Mouse (Mus musculus) spleen, embryonic (tissue): Measurements from ENCODE around the gene Cideb.

ENCODE experiments used
- CTCF ChIA-PET: fragments of 350-600 bp; sonication (Branson Sonifier 250); formaldehyde crosslinking; loops from one replicate; lab custom pipeline; 2022; lab: Charles Lee

The Cideb gene

DNA sequence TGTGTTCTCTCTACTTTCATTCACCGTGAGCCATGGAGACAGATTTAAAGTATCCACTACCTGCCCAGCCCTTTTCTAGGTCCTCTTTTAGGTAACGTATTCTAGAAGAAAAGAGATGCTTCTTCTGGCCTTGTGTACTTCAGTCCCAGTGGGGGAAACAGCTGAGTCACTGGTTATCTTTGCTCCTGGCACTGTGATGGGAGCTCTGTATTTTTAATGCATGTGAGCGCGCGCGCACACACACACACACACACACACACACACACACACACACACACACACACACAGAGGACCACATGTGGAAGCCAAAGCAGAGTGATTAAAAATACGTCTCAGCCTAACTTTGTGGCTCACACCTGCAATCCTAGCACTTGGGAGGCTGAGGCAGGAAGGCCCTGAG lies 34.8 kb downstream of the Cideb start:
- CTCF ChIA-PET = interaction anchor here (0.8 to 1.0 kb wide), 2 partner anchors 20 to 50 kb away, joined by 3 to 4 read pairs; no protein-coding TSS in a partner anchor

DNA sequence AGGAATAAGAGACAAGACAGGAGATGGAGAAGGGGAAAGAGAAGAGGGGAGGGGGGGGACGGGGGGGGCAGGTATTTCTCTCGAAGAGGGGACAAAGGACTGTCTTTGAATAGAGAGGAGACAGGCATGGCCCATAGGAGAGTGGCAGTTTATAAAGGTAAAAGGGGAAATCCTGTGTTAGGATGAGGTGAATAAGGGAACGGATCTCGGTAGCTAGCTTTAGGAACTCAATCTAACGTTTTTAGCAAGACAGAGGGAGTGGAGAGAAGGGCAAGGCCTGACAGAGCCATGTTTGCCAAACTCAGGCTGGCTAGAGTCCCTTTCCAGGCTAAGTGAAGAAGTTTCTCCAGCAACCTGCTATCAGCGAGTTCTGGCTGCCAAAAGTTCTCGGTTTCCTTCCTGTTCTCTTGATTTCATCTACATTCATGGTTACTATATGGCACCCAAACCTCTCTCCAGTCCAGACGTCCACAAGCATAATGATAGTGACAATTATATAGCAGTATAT lies 35.8 kb downstream of the Cideb start:
- CTCF ChIA-PET = interaction anchor here (0.6 kb wide), 1 partner anchor 53 kb away, joined by 3 read pairs; no protein-coding TSS in a partner anchor

DNA sequence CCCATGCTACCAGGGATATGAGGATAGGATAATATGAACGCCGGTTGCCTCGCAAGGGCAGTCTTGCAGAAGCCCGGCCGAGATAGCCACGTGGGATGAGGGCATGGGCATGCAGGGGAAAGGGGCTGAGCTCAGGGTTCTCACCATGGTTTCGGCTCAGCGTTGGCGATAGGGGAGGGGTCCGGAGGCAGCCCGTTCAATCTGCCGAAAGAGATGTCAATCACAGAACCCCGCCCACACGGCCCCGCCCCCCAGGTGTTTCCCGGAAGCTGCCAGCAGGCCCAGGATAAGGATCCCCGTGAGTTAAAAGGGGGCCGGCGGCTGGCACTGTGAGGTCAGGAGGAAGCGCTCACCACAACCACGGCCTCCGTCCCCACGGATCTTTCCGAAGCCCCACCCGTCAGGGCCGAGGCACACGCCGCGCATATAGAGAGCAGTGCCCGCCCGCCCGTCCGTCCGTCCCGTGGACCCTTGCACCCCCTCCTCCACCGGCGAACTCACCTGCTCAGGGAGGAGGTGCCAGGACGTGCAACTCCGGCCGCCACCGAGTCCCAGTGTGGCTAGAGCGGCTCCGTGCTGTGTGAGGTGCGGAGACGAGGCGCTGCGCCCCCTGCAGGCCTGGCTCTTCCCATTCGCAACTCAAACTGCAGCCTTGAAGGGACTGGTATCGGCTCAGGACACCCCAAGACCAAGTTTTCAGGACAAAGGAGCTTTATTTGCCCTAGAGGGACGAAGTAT lies 36.4 kb downstream of the Cideb start, which contains the start of gene Rabggta:
Gene Rabggta (minus strand): TSS at position 564 of the 738 bp plus-strand sequence.
- CTCF ChIA-PET = no interaction called here

DNA sequence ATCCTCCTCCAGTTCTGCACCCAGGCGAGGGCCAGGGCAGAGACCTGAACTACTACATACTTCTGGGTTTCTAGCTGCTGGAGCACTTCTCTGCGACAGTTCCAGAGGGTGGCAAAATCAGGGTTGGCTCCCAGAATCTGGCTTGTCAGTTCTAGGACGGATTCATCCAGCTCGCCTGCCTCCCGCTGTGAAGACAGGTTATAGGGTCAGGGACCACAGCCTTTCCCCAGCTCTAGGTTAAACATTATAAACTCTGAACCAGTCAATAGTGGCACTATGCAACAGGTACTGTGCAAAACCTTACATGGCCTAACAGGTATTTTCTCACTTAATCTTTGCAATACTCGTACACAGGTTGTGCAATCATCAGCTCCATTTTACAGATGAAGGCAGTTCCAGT lies 37.2 kb downstream of the Cideb start:
- CTCF ChIA-PET = interaction anchor here (0.6 kb wide), 1 partner anchor 9 kb away, joined by 3 read pairs; no protein-coding TSS in a partner anchor

DNA sequence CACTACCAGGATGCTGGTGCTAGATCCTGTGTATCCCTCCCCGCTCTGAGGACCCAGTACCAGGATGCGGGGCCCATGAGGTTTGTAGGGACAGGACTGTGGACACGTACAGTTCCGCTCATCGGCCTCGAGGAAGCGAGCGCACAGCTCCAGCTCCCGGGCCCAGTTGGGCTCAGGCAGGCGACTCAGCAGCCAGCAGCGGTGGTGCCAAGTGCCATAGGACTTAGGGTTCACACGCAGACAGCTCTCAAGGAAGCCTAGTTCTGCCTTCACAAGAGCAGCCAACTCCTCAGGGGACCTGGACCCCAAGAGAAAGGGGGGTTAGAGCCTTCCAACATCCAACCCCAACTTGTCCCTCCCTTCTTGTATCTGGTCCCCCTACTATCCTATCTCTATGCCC lies 37.6 kb downstream of the Cideb start:
- CTCF ChIA-PET = interaction anchor here (0.6 kb wide), 1 partner anchor 10 kb away, joined by 3 read pairs; no protein-coding TSS in a partner anchor

DNA sequence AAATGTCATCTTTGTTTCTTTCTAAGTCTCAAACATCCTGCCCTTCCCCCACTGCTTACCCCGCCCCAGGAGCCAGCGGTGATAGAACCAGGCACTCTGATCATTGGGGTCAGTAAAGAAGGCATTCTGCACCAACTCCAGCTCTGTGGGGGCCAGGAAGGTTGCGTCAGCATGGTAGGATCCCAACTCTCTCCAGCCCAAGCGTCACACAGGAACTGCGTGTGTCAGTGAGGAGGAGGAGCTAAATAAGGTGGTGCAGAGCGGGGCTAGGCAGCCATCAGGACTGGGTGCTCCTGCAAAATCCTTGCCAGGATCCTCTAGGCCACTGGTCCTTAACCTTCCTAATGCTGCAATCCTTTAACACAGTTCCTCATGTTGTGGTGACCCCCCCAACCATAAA lies 38.5 kb downstream of the Cideb start:
- CTCF ChIA-PET = no interaction called here

DNA sequence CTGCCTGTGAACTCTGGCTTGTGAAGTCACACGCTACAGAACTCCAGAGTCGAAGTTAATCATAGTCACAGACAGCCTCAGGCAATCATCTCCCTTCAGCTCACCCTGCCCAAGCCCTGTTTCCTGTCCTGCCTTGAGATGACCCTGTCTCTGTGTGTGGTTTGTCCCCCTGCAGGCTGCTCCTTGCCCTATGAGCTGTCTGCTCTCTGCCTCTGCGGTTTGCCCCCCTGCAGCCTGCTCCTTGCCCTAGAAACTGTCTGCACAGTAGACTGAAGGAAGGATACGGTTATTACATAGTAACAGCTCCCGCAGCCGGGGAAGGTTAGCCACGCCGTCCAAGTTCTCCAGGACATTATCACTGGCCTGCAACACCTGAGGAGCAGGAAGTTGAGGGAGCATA lies 41.4 kb downstream of the Cideb start:
- CTCF ChIA-PET = interaction anchor here (0.6 kb wide), 1 partner anchor 1682 kb away, joined by 15 read pairs; no protein-coding TSS in a partner anchor

DNA sequence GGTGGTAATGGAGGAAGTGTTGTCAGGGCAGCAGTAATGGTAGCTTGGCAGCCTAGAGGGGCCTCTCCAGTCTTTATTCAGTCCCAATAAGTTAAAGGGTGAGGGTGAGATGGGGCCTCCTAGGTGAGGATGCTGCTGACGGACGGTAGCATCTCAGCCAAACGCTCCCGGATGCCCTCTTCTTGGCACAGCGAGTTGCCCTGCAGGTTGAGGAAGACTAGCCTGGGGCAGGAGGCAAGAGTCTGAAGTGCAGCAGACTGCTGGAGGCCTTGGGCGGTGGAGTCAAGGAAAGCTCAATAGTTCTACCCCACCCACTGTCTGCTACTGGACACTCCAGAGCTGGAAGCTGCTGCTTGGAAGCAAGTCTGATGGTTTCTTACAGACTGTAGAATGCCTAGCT lies 42.0 kb downstream of the Cideb start:
- CTCF ChIA-PET = interaction anchor here (0.6 kb wide), 1 partner anchor 1683 kb away, joined by 15 read pairs; no protein-coding TSS in a partner anchor

DNA sequence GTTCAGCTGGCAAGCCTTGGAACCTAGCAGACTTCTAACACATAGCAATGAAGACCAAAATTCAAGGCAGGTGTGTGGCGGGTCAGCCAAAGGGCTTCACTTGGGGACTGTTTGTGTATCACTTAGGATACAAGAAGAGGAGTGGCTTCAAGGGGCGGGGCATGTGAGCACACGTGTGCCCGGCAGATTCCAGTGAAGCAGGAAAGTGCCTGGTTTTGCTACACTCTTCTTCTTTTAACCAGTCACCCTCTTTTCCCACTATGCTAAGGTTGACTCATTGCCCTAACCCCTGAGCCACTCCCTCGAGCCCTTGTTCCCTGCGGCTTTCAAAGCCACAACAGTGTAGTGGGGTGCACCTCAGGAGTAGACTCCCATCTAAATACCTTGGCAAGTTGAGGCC lies 43.4 kb downstream of the Cideb start:
- CTCF ChIA-PET = interaction anchor here (0.7 kb wide), 1 partner anchor 250 kb away, joined by 21 read pairs; no protein-coding TSS in a partner anchor

DNA sequence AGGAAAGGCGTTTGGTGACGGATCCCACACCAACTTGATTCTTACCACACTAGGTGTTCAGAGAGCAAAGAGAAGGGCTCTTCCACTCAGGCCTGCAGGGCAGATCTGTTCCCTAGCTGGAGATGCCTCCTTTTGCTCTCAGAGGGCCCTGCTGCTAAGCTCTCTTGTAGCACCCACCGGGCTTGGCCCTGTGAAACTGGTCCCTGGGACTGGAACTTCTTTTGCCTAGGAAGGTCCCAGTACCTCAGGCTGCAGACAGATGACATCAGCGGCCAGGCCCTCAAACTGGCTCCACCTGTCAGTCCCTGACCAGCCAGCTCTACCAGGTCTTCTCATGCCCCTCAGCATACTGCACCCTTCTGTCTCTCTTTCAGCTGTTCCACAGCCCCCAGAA lies 44.5 kb downstream of the Cideb start, which contains the start of gene Tgm1:
Gene Tgm1 (minus strand): TSS at position 198 of the 394 bp plus-strand sequence.
- CTCF ChIA-PET = no interaction called here

DNA sequence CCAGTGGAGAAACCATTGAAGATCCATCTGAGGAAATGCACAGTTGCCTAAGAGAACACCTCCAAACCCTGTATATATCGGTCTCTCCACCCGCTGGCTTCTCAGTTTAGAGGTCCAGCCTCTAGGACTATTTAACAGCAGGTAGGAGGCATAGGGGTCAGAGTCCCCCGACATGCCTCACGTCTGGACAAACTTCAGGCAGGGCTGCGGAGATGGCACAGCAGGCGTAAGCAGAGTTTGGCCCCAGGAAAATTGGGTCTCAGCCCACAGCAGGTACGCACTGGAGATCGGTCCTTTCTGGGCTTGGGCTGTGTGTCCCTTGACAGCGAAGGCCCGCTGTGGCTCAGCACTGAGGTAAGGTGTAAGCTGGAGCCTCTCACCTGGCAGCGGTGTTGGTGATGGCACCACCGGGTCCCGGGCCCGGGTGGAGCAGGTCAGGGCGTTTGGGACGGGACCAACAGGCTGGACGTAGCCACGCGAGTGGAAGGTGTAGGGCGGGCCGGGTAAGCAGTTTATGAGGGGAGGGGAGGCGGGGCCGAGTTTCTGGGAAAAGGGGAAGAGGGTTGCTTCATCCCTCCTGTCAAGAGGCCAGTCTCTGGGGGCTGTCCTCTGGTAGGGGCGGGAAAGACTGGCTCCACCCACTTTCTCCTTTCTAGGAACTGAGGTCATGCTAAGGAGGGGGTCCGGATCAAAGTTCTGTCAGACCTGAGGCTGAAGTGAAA lies 45.1 kb downstream of the Cideb start:
- CTCF ChIA-PET = no interaction called here

DNA sequence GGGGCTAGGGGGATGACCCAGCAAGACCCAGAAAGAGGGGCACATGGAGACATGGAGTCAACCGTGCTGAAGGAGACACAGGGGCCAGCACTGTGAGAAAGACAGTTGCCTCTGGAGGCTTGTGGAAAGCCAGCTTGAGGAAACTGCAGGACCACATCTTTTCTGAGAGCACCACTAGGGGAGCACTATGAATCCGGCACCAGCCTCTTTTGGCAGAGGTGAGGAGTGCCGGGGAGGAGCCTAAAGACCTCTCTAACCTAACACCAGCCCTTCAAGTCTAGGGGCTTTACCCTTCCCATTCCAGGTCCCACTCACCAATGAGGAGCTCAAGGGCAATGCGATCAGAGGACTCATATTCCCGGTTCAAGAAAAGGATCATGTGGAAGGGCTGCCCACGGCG lies 46.5 kb downstream of the Cideb start:
- CTCF ChIA-PET = interaction anchor here (0.6 kb wide), 1 partner anchor 63 kb away, joined by 3 read pairs; no protein-coding TSS in a partner anchor

DNA sequence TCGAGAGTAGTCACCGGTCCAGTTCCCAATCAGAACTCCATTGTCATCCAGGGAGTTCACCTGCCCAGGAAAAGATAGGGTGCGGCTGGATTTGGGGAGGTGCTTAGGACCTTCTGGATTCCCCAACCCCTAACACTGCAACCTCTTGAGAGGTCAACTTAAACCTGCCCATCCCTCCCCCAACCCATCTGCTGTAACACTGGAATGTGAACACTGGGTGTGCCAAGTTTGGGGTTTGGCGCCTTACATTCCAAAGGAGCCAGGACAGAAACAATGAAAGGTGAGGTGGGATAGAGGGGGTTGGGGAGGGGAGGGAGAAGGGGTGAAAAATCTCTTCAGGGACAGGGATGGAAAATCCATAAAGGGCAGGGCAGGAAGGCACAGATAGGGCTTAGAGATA lies 48.7 kb downstream of the Cideb start:
- CTCF ChIA-PET = no interaction called here

DNA sequence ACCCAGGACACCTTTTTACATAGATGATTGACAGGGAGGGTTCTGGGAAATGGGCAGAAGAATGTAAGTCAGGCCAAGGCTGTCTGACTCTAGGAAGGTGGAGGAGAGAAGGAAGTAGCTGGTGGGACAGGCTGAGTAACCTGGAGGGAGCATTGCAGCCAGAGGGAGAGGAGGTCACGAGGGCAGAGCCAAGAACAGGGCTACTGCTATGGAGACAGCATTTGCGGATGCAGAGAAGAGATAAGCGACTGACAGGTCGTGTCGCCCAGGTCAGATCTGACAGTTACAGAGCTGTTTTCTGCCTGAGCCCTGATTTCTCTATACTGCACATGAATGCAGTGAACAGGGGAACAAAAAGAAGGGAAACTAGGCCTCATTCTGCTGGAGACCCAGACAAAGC lies 50.9 kb downstream of the Cideb start:
- CTCF ChIA-PET = no interaction called here

DNA sequence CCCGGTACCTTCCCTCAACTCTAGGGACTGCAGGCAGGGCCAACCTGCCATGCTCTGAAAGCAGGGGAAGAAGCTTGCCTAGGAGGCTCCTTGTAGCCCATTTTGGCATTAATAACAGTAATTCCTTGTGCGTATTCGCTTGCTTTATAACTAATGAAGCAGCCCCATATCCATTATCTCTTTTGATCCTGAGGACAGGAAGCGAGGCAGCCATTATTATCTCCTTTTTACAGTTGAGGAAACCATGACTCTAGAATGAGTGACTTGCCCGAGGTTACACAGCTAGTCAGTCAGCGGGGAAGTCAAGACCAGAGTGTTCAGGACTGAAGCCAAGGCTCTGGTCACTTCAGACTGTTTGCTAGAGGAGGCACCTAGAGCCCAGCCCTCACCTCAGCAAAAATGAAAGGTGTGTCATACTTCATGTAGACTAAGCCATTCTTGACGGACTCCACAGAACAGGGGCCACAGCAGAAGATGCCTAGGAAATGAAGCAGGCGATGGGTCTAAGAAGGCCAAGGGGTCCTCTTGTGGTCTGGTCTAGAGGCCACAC lies 52.1 kb downstream of the Cideb start:
- CTCF ChIA-PET = no interaction called here
